Mouse (Mus musculus): ENCODE measurements at regions not wholly inside any gene's neighbourhood (a gene's known extent, or its start where the extent isn't known, plus 50 kb on each side); places are given as distances from the start of the nearest gene placed in this dataset.

GRCm38 (mm10) chr3:11323101-11323500, 987.6 kb upstream of the Gm38303 start:
- no peak for DNase-seq (ENCODE audit: low read depth, low spot score)

DNA sequence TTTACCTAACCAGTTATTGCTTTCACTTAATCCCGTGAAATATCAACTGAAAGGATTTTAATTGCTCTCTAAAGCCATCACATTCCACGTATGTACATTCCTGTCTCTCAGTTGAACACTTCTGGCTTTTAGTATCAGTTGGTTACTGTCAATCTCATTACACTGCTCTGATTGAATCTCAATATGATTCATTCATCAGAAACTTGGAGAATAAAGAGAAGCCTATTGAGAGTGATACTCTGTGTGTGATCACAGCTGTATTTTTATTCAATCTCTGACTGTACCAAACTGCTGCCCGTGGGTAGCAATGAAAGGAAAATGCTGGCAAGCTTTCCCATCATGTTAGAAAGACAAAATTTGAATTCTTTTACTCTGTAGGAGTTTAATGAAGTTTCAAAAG, 957.5 kb upstream of the Gm38303 start:
- DNase-seq (ENCODE audit: low read depth, low spot score): no peak

DNA sequence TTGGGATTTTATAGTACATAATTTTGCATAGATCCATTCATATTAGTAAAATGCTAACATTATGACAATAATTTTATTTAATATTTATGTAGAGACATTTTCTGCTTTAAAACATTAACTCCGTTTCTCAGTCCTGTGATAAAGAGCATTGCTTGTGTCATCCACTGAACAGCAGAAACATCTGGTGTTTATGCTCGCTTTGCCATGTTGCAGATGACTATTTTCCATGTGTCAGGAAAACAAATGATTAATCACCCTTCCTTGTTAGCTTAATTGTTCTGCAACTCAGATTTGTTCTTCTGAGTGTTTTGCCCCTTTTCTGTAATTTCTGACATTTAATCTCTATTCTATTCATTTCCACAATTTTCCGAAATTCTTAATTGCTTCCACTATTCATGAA, 925.6 kb upstream of the Gm38303 start:
- DNase-seq (ENCODE audit: low read depth, low spot score): no peak

DNA sequence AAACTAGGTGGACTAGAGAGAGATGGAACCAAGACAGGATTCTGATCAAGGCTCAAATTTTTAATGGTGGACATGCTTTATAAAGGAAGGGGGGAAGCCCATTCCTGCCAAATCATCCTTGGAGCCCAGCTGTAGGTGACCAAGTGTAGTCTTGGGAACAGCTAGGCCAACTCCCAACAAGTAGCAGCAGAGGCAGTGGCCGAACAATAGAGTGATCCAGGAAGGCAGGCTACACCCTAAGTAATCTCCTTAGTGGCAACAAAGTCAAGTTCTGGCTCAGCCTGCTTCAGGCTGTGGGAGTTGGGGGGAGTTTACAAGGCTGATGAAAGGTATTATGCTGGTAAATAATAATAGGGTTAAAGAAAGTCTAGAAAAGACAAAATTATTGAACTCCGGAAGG, 878.5 kb upstream of the Gm38303 start:
- peak; percentile 72 for DNase-seq (ENCODE audit: low read depth, low spot score)

GRCm38 (mm10) chr3:11212921-11213648, 877.6 kb upstream of the Gm38303 start:
- DNase-seq (ENCODE audit: low read depth, low spot score): peak; percentile 83

DNA sequence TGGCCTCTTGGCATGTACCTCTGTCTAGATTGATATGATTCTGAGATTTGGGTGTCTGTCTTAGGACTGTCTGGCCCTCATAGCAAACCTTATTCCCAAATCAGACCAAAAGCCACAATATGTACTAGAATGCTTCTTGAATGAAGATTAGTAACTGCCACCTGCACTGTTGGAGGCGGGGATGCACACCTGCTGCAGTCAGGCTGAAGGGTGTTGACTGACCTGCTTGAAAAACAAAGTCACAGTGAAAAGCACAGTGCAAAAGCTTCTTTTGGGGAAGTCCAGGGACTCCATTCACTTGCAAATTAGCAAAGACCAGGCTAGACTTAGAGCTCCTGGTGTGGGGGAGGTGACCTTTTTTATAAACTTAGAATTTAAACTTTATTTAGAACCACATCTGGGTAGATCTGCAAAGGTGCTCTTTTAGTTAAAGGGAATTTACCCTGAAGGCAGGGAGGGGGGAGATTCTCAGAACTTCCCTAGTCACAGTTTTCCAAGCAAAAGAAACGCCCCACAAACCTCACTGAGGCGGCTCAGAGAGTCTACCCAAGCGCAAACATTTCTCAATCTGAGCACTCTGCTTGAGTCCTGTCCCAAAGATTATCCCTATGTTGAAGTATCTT, 876.9 kb upstream of the Gm38303 start:
- peak; percentile 95 for DNase-seq (ENCODE audit: low read depth, low spot score)

GRCm38 (mm10) chr3:11210920-11211811, 875.7 kb upstream of the Gm38303 start:
- DNase-seq (ENCODE audit: low read depth, low spot score): peak; percentile 91

- no peak for DNase-seq (ENCODE audit: low read depth, low spot score)
Observed at GRCm38 (mm10) chr3:11174002-11174401, 838.5 kb upstream of the Gm38303 start.

GRCm38 (mm10) chr3:11155350-11155749, 819.9 kb upstream of the Gm38303 start:
- DNase-seq (ENCODE audit: low read depth, low spot score): no peak
